Mouse (Mus musculus) adrenal gland (tissue): Measurements from ENCODE around the gene Sncg.

Experiments used
- intact Hi-C: fragments of 180-260 bp; cut with DNase I; formaldehyde crosslinking; loops from one replicate; pipeline ENCODE4 v1.15.1; 2025

Sncg gene

GRCm38 (mm10) chr14:34371763-34372162 lies 2.8 kb downstream of the Sncg start:
- intact Hi-C loops = loop anchor here (5.0 kb wide), 1 partner anchor 201 kb away; no protein-coding TSS in a partner anchor

- intact Hi-C loops = loop anchor here (5.0 kb wide), 1 partner anchor 201 kb away; no protein-coding TSS in a partner anchor
These were observed 3.7 kb downstream of the Sncg start for GRCm38 (mm10) chr14:34370921-34371320.

DNA sequence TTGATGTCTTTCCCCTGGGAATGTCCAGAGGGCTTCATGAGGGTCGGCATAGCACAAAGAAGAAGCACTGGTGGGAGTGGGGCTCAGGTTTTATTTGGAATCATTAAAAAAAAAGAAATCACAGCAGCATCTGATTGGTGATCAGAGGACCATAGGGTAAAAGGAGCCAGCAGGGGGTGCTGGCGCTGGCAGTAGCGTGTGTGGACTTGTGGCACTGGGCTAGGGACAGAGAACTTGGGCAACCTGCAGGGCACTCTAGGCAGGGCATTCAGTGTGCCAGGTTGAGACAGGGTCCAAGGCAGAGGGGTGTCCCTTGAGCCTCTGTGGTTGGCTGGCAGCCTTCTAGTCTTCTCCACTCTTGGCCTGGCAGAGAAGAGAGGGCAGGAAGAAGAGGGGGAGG lies 4.4 kb downstream of the Sncg start:
- intact Hi-C loops = loop anchor here (5.0 kb wide), 1 partner anchor 202 kb away; no protein-coding TSS in a partner anchor

DNA sequence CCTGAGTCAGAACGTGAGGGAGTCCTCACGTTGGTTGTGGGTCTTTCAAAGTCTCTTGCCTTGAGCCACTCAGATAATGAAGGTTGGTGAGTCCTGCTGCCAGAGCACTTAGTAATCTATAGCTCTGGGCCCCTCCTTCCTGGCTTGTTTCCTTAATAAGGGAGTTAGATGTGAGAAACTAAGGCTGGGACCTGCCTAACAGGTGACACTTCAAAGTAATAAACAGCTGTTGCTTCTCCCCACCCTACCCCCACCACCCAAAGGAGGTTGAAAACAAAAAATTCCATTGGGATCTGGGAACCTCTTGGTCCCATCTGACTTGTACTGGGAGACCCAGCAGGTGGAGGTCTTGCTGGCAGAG lies 9.5 kb downstream of the Sncg start:
- intact Hi-C loops = loop anchor here (5.0 to 10.0 kb wide), 2 partner anchors 37 to 280 kb away; partner anchors contain the start of gene Anxa8

DNA sequence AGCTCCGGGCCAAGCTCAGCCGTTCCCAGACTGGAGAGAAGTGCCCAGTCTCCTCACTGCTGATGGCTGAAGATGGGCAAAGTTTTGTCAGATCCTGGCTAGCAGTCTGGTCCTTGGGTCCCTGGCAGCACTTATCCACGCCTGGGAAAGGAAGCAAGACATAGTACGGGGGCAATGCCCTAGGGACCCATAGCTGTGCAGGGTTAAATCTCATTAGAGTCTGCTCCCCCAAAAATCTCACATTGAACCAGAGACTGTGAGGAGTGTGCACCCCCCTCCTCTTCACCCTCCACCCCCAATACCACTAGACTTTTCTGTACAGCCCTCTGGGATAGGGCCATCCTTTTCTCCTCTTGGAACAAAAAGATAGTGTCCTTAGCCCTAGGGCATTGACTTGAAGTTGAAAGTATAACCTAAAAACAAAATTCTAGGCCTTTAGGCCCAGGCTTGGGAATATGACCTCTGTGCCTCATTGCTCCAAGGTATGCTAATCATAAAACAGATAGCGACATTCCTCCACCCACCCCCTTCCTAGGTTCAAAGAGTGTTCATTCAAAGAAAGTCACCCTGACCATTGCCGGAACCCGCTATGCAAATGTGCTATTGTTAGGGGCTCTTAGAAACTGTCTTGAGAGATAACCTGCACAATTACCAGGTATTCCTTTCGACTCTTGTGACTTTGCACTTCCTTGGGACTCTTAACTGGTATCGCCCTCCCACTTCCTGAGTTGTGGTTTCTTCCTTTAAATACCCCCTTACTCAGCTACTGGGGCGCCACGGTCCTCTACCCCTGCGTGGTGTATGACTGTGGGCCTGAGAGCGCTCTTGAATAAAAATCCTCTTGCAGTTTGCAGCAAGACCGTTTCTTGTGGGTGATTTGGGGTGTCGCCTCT lies 10.1 kb downstream of the Sncg start:
- intact Hi-C loops = loop anchor here (5.0 to 10.0 kb wide), 2 partner anchors 38 to 280 kb away; partner anchors contain the start of gene Anxa8

GRCm38 (mm10) chr14:34363490-34364253 lies 10.9 kb downstream of the Sncg start:
- intact Hi-C loops = loop anchor here (1.0 to 10.0 kb wide), 3 partner anchors 90 to 279 kb away; partner anchors contain the start of gene Anxa8

GRCm38 (mm10) chr14:34362726-34363445 lies 11.7 kb downstream of the Sncg start:
- intact Hi-C loops = loop anchor here (1.0 to 10.0 kb wide), 3 partner anchors 90 to 278 kb away; partner anchors contain the start of gene Anxa8

DNA sequence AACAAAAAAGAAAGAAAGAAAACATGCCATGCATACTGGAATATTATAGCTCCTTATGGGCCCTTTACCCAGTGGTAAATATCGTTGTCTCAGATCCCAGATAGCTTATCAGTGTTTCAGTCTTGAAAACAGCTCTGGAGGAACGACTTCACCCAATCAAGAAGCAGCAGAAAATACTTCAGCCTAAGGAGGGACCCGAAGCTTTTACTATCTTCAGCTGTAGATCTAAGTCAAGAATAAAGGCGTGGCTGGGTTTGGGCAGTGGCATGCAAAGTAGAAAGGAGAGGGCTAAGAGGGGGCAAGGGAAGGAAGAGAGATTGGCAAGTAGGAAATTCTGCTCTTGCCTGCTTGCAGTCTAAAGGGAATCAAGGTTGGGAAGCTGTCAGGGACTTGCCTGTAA lies 12.5 kb downstream of the Sncg start:
- intact Hi-C loops = loop anchor here (2.0 to 10.0 kb wide), 2 partner anchors 173 to 277 kb away; partner anchors contain the start of gene Anxa8

GRCm38 (mm10) chr14:34360251-34360650 lies 14.3 kb downstream of the Sncg start:
- intact Hi-C loops = loop anchor here (10.0 kb wide), 1 partner anchor 275 kb away; the partner anchor contains the start of gene Anxa8

DNA sequence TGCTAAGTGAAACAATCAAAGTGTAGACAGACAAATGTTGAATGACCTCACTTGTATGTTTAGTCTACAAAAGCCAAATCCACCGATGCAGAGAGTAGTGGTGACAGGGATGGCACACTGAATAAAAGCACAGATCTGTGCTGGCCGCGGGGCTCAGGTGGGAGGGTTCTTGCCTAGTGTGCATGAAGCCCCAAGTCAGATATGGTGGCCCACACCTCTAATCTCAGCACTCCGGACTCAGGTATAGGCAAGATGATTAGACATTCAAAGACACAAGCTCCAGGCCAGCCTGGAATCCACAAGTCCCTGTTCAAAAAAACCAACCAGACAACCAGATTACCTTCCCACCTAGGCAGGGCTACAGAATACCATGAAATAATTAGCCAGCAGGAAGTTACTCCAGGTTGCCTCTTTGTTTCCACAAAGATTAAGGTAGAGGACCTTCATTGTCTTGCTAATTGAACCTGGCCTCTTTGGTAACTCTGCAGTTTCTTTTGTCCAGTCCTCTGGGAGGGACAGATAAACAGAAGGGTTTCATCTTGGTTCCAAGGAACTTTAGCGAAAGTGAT lies 14.8 kb downstream of the Sncg start:
- intact Hi-C loops = loop anchor here (10.0 kb wide), 1 partner anchor 275 kb away; the partner anchor contains the start of gene Anxa8

DNA sequence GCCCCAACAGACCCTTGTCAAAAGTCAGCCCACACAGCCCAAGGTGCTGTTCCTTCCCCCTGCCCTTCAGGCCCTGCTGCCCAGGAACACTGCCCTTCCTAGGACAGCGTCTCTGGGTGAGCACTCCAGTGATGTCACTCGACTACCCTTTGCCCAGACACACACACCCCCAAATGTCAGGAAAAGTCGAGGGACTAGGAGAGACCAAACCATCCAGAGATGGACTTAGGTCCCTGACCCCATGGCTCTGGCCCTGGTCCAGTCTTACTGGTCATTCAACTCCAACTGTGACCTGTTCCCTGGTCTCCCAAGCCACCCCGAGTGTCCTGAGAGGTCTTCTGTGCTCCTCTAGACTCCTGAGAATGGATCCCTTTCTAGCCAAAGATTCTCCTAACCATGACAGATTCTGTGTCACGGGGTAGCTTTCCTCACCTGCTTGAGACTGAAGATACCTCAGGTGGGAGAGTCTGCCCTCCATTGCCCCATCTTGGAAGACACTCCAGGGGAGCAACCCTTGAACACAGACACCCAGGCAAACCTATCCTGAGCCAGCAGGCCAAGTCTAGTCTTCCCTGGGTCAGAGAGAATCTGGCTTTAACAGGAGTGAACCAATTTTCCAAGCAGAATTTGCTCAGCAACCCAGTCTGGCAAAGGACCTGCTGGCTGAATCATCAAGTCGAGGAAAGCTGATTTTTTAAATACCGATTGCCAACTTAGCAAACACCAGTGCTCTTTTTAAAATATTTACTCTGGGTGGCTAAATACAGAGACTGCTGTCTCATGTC lies 16.7 kb downstream of the Sncg start:
- intact Hi-C loops = no loop called here

- intact Hi-C loops = no loop called here
These were observed 19.3 kb downstream of the Sncg start, which contains the start of gene Fam25c for GRCm38 (mm10) chr14:34355301-34355700. TSS of gene Fam25c (minus strand) at chr14:34355433.

GRCm38 (mm10) chr14:34354456-34354855 lies 20.1 kb downstream of the Sncg start:
- intact Hi-C loops = no loop called here

- intact Hi-C loops = no loop called here
These were observed 21.3 kb downstream of the Sncg start for GRCm38 (mm10) chr14:34353326-34353725.

DNA sequence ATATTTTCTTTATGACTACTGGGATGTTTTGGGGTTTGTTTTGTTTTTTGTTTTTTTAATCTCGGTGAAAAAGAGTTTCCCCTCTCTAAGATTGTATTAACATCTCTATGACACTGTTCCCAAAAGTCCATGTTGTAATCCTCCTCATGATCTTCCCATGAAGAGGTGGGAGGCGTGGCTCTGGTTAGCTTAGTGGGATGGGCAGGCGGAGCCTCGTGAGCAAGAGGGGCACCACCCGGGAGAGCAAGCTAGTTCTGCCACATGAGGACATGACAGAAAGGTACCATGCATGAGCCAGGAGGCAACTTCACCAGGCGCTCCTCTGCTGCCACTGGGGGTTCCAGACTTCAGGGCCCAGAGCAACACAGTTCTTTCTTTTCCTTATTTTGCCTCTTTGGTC lies 22.1 kb downstream of the Sncg start:
- intact Hi-C loops = no loop called here

DNA sequence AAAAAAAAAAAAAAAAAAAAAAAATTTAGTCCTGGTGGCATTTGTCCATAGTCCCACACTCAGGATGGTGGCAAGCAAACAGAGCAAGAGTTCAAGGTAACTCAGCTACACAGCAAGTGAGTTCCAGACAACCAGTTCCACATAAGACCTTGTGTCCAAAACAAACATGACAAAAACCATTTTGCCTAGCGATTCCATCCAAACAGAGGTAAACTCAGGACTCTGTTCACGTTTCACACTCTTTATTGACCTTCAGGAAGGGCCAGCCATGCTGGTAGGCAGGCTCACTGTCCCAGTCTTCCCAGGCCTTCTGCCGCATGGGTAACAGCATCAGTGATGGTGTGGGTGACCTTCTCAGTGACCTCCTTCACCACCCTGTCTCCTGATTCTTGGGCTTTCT lies 22.9 kb downstream of the Sncg start:
- intact Hi-C loops = no loop called here

- intact Hi-C loops = no loop called here
These were observed 25.6 kb downstream of the Sncg start for GRCm38 (mm10) chr14:34349007-34349406.

DNA sequence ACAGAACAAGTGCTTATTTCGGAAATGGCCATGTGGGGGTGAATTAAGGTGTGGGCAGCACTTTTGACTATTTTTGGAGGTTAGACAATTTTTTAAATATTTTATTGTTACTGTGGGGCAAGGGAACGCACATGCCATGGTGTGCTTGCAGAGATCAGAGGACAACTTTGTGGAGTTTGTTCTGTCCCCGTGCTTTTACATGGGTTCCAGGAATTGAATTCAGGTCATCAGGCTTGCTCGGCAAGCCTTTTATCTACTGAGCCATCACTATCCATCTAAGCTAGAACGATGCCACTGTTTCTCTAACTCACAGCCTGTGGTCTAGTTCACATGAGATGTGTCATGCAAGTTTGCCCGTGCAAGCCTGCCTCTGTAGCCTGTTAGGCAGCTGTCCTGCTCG lies 26.3 kb downstream of the Sncg start:
- intact Hi-C loops = no loop called here

GRCm38 (mm10) chr14:34347084-34347483 lies 27.5 kb downstream of the Sncg start:
- intact Hi-C loops = no loop called here
